8 mouse cellular contexts compared by ENCODE assay signal in genomic region chr11:59880031-59880430, GRCm38 (mm10). TPM values are rescaled to one million over a fixed set of nuclear protein-coding genes. Genes with fewer than 3 reads are reported as not detected.
A peak's percentile ranks its signal among the peaks of the same experiment; 100 is the strongest.
DNase-seq lines count a peak whose midpoint lies in the region; ATAC-seq lines count a peak whose summit lies in the region.

No protein-coding gene starts in this region.

- H3K4me2 ChIP-seq in embryonic facial prominence, embryonic 11.5 days (ENCODE audit: low read depth, low read length), result no peak overlapping the region
- no peak overlapping the region for H3K4me2 ChIP-seq in midbrain, embryonic 13.5 days (replicated peaks)

- WGBS in embryonic facial prominence, embryonic 11.5 days, result 21% methylated on average over 2 of the region's 2 CpGs
- 27% methylated on average over 2 of the region's 2 CpGs for WGBS in limb, embryonic 10.5 days
- WGBS in midbrain, embryonic 13.5 days, result 28% methylated on average over 2 of the region's 2 CpGs

- peak; percentile 38 for DNase-seq in 3134 (ENCODE audit: extremely low read depth, insufficient read length, low spot score)
- peak; percentile 80 for DNase-seq in adrenal gland, postnatal 25 days
- DNase-seq in embryonic facial prominence, embryonic 11.5 days (ENCODE audit: low spot score), result peak; percentile 91
- peak; percentile 95 for DNase-seq in heart, adult 11 months
- peak; percentile 76 for DNase-seq in kidney, adult 18-20 months
- DNase-seq in limb, embryonic 10.5 days (ENCODE audit: low spot score), result peak; percentile 87
- peak; percentile 32 for DNase-seq in spleen, adult 12 weeks (ENCODE audit: low spot score)

- no peak overlapping the region for H3K27ac ChIP-seq in embryonic facial prominence, embryonic 11.5 days (replicated peaks; ENCODE audit: low read depth, low read length)
- peak overlapping the region; percentile 81 for H3K27ac ChIP-seq in limb, embryonic 10.5 days
- 0 out of 2 replicates have a peak overlapping the region, but pooled peaks have one; percentile 37 for H3K27ac ChIP-seq in midbrain, embryonic 13.5 days

- no peaks in the 10 kb centered on the region for H3K27me3 ChIP-seq in embryonic facial prominence, embryonic 11.5 days (ENCODE audit: control insufficient read depth, insufficient read depth, low read length)
- no peaks in the 10 kb centered on the region for H3K27me3 ChIP-seq in limb, embryonic 10.5 days (ENCODE audit: low read depth, poor library complexity, severe bottlenecking)
- no peaks in the 10 kb centered on the region for H3K27me3 ChIP-seq in midbrain, embryonic 13.5 days

- no peaks in the 10 kb centered on the region for H3K4me1 ChIP-seq in embryonic facial prominence, embryonic 11.5 days (ENCODE audit: control insufficient read depth, insufficient read depth, low read length)
- peaks cover 9% of the 10 kb centered on the region for H3K4me1 ChIP-seq in limb, embryonic 10.5 days
- 0 out of 2 replicates have a peak, but pooled peaks cover 4% of the 10 kb centered on the region for H3K4me1 ChIP-seq in midbrain, embryonic 13.5 days (replicated peaks)

- H3K36me3 ChIP-seq in embryonic facial prominence, embryonic 11.5 days (replicated peaks; ENCODE audit: control insufficient read depth, insufficient read depth, low read depth, low read length), result no peaks in the 10 kb centered on the region
- H3K36me3 ChIP-seq in limb, embryonic 10.5 days, result peaks cover 27% of the 10 kb centered on the region
- peaks cover 31% of the 10 kb centered on the region for H3K36me3 ChIP-seq in midbrain, embryonic 13.5 days

- 0 out of 2 replicates have a peak overlapping the region, but pooled peaks have one; percentile 2 for H3K9ac ChIP-seq in embryonic facial prominence, embryonic 11.5 days (replicated peaks; ENCODE audit: low read length)
- 0 out of 2 replicates have a peak overlapping the region, but pooled peaks have one; percentile 17 for H3K9ac ChIP-seq in midbrain, embryonic 13.5 days (replicated peaks)

- no peaks in the 10 kb centered on the region for H3K9me3 ChIP-seq in embryonic facial prominence, embryonic 11.5 days (replicated peaks; ENCODE audit: control insufficient read depth, low read length)
- H3K9me3 ChIP-seq in limb, embryonic 10.5 days (replicated peaks), result no peaks in the 10 kb centered on the region
- H3K9me3 ChIP-seq in midbrain, embryonic 13.5 days, result no peaks in the 10 kb centered on the region

- peak; percentile 72; the same call in 1 of the 2 replicates for ATAC-seq in embryonic facial prominence, embryonic 11.5 days (replicated peaks; ENCODE audit: insufficient number of reproducible peaks, low FRiP score, low TSS enrichment, low read depth)
- peak; percentile 89 for ATAC-seq in midbrain, embryonic 13.5 days

- no peak overlapping the region for H3K4me3 ChIP-seq in embryonic facial prominence, embryonic 11.5 days (ENCODE audit: low read depth, low read length)
- H3K4me3 ChIP-seq in limb, embryonic 10.5 days, result no peak overlapping the region
- no peak overlapping the region for H3K4me3 ChIP-seq in midbrain, embryonic 13.5 days (replicated peaks)

RNA-seq across cellular contexts. Expression of gene Cops3, which starts 40.4 kb away (rescaled TPM):
- total RNA-seq in adrenal gland, postnatal 25 days (2021), result 103 and 105 TPM in 2 replicates
- polyA plus RNA-seq in embryonic facial prominence, embryonic 11.5 days (2014; fragmentation: Nextera tagmentation; extraction: Ambion mirVana), result 238 and 239 TPM in 2 replicates
- polyA plus RNA-seq in limb, embryonic 10.5 days (2016; fragmentation: Nextera tagmentation; extraction: Ambion mirVana), result 245 and 248 TPM in 2 replicates
- polyA plus RNA-seq in midbrain, embryonic 13.5 days (2015; fragmentation: Nextera tagmentation; extraction: Ambion mirVana), result 218 and 223 TPM in 2 replicates

RNA-seq across cellular contexts. Expression of gene Nt5m, which starts 40.8 kb away (rescaled TPM):
- total RNA-seq in adrenal gland, postnatal 25 days (2021), result 26.7 and 30.1 TPM in 2 replicates
- 37.1 and 41.0 TPM in 2 replicates for polyA plus RNA-seq in embryonic facial prominence, embryonic 11.5 days (2014; fragmentation: Nextera tagmentation; extraction: Ambion mirVana)
- polyA plus RNA-seq in limb, embryonic 10.5 days (2016; fragmentation: Nextera tagmentation; extraction: Ambion mirVana), result 34.8 and 41.8 TPM in 2 replicates
- polyA plus RNA-seq in midbrain, embryonic 13.5 days (2015; fragmentation: Nextera tagmentation; extraction: Ambion mirVana), result 58.6 and 60.5 TPM in 2 replicates

Comparison
In these comparisons a context has a peak if more than half of its experiments do, and no peak if none do; other contexts are left out.
1. DNase-seq: peak in every context shown above with its lines; median percentile 95 in heart, adult 11 months; 91 in embryonic facial prominence, embryonic 11.5 days; 87 in limb, embryonic 10.5 days; 80 in adrenal gland, postnatal 25 days; 76 in kidney, adult 18-20 months; 38 in 3134; 32 in spleen, adult 12 weeks.